Mouse (Mus musculus): Measurements from ENCODE around the gene Lce1d. TPM values are rescaled to one million over a fixed set of nuclear protein-coding genes. Genes with fewer than 3 reads are reported as not detected.

The Lce1d gene
- polyA plus RNA-seq, 1 experiment from 2014 or later = not detected

Other genes with a start within 250 kb of the Lce1d start
- gene Sprr1b, start 248.4 kb downstream of the Lce1d start, polyA plus RNA-seq (2014; fragmentation: Nextera tagmentation; extraction: Ambion mirVana) = not detected in 2 replicates
- gene Sprr3, start 228.5 kb downstream of the Lce1d start, polyA plus RNA-seq (2014; fragmentation: Nextera tagmentation; extraction: Ambion mirVana) = not detected in 2 replicates
- 0.36 TPM in 1 of 2 replicates, not detected in the other for gene Sprr1a, start 201.3 kb downstream of the Lce1d start, polyA plus RNA-seq (2014; fragmentation: Nextera tagmentation; extraction: Ambion mirVana)
- not detected in 2 replicates for gene Sprr4, start 186.7 kb downstream of the Lce1d start, polyA plus RNA-seq (2014; fragmentation: Nextera tagmentation; extraction: Ambion mirVana)
- gene 2310046K23Rik, start 152.7 kb downstream of the Lce1d start, polyA plus RNA-seq (2014; fragmentation: Nextera tagmentation; extraction: Ambion mirVana) = not detected in 2 replicates
- gene Ivl, start 113.5 kb downstream of the Lce1d start, polyA plus RNA-seq (2014; fragmentation: Nextera tagmentation; extraction: Ambion mirVana) = 0.17 TPM in 1 of 2 replicates, not detected in the other
- not detected in 2 replicates for gene Smcp, start 98.2 kb downstream of the Lce1d start, polyA plus RNA-seq (2014; fragmentation: Nextera tagmentation; extraction: Ambion mirVana)
- not detected in 2 replicates for gene 2210017I01Rik, start 79.7 kb downstream of the Lce1d start, polyA plus RNA-seq (2014; fragmentation: Nextera tagmentation; extraction: Ambion mirVana)
- gene Lce6a, start 65.5 kb downstream of the Lce1d start, polyA plus RNA-seq (2014; fragmentation: Nextera tagmentation; extraction: Ambion mirVana) = not detected in 2 replicates
- not detected in 2 replicates for gene Lce1a1, start 38.9 kb downstream of the Lce1d start, polyA plus RNA-seq (2014; fragmentation: Nextera tagmentation; extraction: Ambion mirVana)
- not detected in 2 replicates for gene Lce1b, start 30.3 kb downstream of the Lce1d start, polyA plus RNA-seq (2014; fragmentation: Nextera tagmentation; extraction: Ambion mirVana)
- not detected in 2 replicates for gene Lce1a2, start 16.9 kb downstream of the Lce1d start, polyA plus RNA-seq (2014; fragmentation: Nextera tagmentation; extraction: Ambion mirVana)
- gene Lce1c, start 8.0 kb downstream of the Lce1d start, polyA plus RNA-seq (2014; fragmentation: Nextera tagmentation; extraction: Ambion mirVana) = not detected in 2 replicates
- gene Lce1e, start 21.9 kb upstream of the Lce1d start, polyA plus RNA-seq (2014; fragmentation: Nextera tagmentation; extraction: Ambion mirVana) = not detected in 2 replicates
- not detected in 2 replicates for gene Lce1f, start 33.1 kb upstream of the Lce1d start, polyA plus RNA-seq (2014; fragmentation: Nextera tagmentation; extraction: Ambion mirVana)
- not detected in 2 replicates for gene Gm38119, start 51.9 kb upstream of the Lce1d start, polyA plus RNA-seq (2014; fragmentation: Nextera tagmentation; extraction: Ambion mirVana)
- gene Lce1g, start 65.1 kb upstream of the Lce1d start, polyA plus RNA-seq (2014; fragmentation: Nextera tagmentation; extraction: Ambion mirVana) = not detected in 2 replicates
- not detected in 2 replicates for gene Lce1h, start 77.9 kb upstream of the Lce1d start, polyA plus RNA-seq (2014; fragmentation: Nextera tagmentation; extraction: Ambion mirVana)
- gene Lce1i, start 91.7 kb upstream of the Lce1d start, polyA plus RNA-seq (2014; fragmentation: Nextera tagmentation; extraction: Ambion mirVana) = not detected in 2 replicates
- gene Lce1j, start 103.3 kb upstream of the Lce1d start, polyA plus RNA-seq (2014; fragmentation: Nextera tagmentation; extraction: Ambion mirVana) = not detected in 2 replicates
- not detected in 2 replicates for gene Lce1k, start 120.7 kb upstream of the Lce1d start, polyA plus RNA-seq (2014; fragmentation: Nextera tagmentation; extraction: Ambion mirVana)
- not detected in 2 replicates for gene Kprp, start 140.0 kb upstream of the Lce1d start, polyA plus RNA-seq (2014; fragmentation: Nextera tagmentation; extraction: Ambion mirVana)
- not detected in 2 replicates for gene Lce1l, start 164.1 kb upstream of the Lce1d start, polyA plus RNA-seq (2014; fragmentation: Nextera tagmentation; extraction: Ambion mirVana)
- not detected in 2 replicates for gene 2310050C09Rik, start 183.0 kb upstream of the Lce1d start, polyA plus RNA-seq (2014; fragmentation: Nextera tagmentation; extraction: Ambion mirVana)
- gene Lce3a, start 239.0 kb upstream of the Lce1d start, polyA plus RNA-seq (2014; fragmentation: Nextera tagmentation; extraction: Ambion mirVana) = not detected in 2 replicates
- gene Lce3b, start 245.8 kb upstream of the Lce1d start, polyA plus RNA-seq (2014; fragmentation: Nextera tagmentation; extraction: Ambion mirVana) = not detected in 2 replicates